Mouse (Mus musculus) lung, embryonic 14.5 days (tissue): Measurements from ENCODE around the gene Wdr27. TPM values are rescaled to one million over a fixed set of nuclear protein-coding genes. Genes with fewer than 3 reads are reported as not detected.

ENCODE experiments used
- ATAC-seq: fragments of 200-750 bp; cut with Nextera tagmentation; 2 replicates; pipeline ENCODE4 v1.8.0; 2017; ENCODE audit warnings: mild to moderate bottlenecking, moderate TSS enrichment, moderate library complexity; ENCODE audit not compliant: insufficient read depth
- DNase-seq: peaks from one replicate; pipeline ENCODE4 v3.0.0-alpha.2; 2015
- H3K27ac ChIP-seq: fragments of 300-500 bp; sonication (generic); 2 replicates; pipeline ENCODE4 v1.5.1; 2014; ENCODE audit warnings: low read depth, mild to moderate bottlenecking, moderate library complexity
- H3K27me3 ChIP-seq: fragments of 300-500 bp; sonication (generic); 2 replicates; pipeline ENCODE4 v1.6.1; 2014; ENCODE audit warnings: low read length, control low read depth; ENCODE audit not compliant: insufficient read depth
- H3K36me3 ChIP-seq: fragments of 300-500 bp; sonication (generic); 2 replicates; pipeline ENCODE4 v1.6.1; 2014; ENCODE audit warnings: control low read depth; ENCODE audit not compliant: insufficient read depth
- H3K4me1 ChIP-seq: fragments of 300-500 bp; sonication (generic); 2 replicates; pipeline ENCODE4 v1.6.1; 2014; ENCODE audit warnings: antibody characterized with exemption, control low read depth; ENCODE audit not compliant: insufficient read depth
- H3K4me2 ChIP-seq: fragments of 300-500 bp; sonication (generic); 2 replicates; pipeline ENCODE4 v1.6.1; 2014; ENCODE audit warnings: mild to moderate bottlenecking
- H3K4me3 ChIP-seq: fragments of 300-500 bp; sonication (generic); 2 replicates; pipeline ENCODE4 v1.5.1; 2014; ENCODE audit warnings: low read depth, low read length
- H3K9ac ChIP-seq: fragments of 300-500 bp; sonication (generic); 2 replicates; pipeline ENCODE4 v1.6.1; 2014
- H3K9me3 ChIP-seq: fragments of 300-500 bp; sonication (generic); 2 replicates; pipeline ENCODE4 v1.6.1; 2016; ENCODE audit warnings: low read depth, low read length, control low read depth
- CTCF ChIP-seq: IDR thresholded peaks from 2 replicates; pipeline ENCODE4 v1.5.1; 2016; ENCODE audit warnings: antibody characterized with exemption, low read depth
- WGBS: fragments of 180-500 bp; shearing (Covaris S2); extraction: QIAGEN DNeasy Blood & Tissue Kit; methylation state at CpG from one replicate; pipeline ENCODE4 v1.1.7; 2014; 5-methylcytosine and 5-hydroxymethylcytosine counted together
- polyA plus RNA-seq: library from polyadenylated mRNA; unstranded; fragments of >200 nt; fragmentation: Nextera tagmentation; extraction: Ambion mirVana; gene quantifications from 2 replicates; pipeline ENCODE4 v1.2.1, GENCODE M21; 2014

The Wdr27 gene
- polyA plus RNA-seq, 1 experiment from 2014 or later, result 4.7 TPM

DNA sequence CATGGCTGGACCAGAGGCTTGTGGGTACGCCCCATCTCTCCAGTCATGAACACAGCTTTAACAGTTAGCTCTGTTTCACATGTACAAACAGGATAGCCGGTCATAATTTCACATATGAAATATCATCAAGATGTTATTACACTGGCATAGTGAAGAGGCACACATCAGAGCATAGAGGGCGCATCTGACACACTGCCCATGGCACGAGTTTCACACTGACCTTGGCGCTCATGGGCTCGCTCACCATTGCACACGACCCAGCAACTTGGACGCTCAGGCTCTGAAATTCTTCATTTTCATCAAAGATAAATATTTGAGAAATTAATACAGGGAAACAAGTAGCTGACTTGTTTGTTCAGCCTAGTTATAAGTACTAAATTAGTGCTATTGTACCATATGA is 25.1 kb downstream of the Wdr27 start:
- H3K4me2 ChIP-seq, result no peak overlapping the region
- peaks cover 3% of the 10 kb centered on the region; the same call in 1 of the 2 replicates for H3K27me3 ChIP-seq
- H3K4me1 ChIP-seq, result no peaks in the 10 kb centered on the region
- WGBS, result 80% methylated on average over 8 of the region's 8 CpGs
- no peaks in the 10 kb centered on the region for H3K9me3 ChIP-seq
- H3K36me3 ChIP-seq, result no peaks in the 10 kb centered on the region
- TF ChIP-seq CTCF, result no peak
- no peak overlapping the region for H3K27ac ChIP-seq
- no peak for ATAC-seq
- H3K9ac ChIP-seq, result no peak overlapping the region
- no peak for DNase-seq
- no peak overlapping the region for H3K4me3 ChIP-seq

DNA sequence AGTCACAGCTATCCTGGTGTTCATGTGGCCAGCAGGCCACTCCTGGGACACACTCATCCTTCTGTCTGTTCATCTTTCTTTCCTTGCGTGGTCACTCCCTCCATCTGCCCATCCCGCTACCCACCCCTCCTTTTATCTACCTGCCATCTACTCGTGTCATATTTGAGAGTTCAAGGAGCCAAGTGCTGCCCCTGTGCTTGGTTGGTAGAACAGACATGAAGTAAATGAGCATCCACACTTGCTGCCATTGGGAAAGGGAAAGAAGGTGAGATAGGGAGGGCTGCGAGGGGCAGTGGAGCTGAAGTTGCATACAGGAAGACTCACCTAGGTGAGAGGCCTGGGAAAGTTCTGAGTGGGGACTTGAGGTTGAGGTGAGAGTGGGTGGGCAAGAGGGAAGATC is 28.6 kb downstream of the Wdr27 start:
- Histone ChIP-seq H3K4me2 (no peak overlapping the region), H3K9ac (no peak overlapping the region), H3K27me3 (peaks cover 3% of the 10 kb centered on the region; the same call in 1 of the 2 replicates), H3K27ac (no peak overlapping the region), H3K36me3 (no peaks in the 10 kb centered on the region), H3K4me1 (no peaks in the 10 kb centered on the region), H3K9me3 (no peaks in the 10 kb centered on the region), H3K4me3 (no peak overlapping the region)
- ATAC-seq (no peak), DNase-seq (no peak)
- 84% methylated on average over 4 of the region's 4 CpGs for WGBS
- no peak for TF ChIP-seq CTCF

DNA sequence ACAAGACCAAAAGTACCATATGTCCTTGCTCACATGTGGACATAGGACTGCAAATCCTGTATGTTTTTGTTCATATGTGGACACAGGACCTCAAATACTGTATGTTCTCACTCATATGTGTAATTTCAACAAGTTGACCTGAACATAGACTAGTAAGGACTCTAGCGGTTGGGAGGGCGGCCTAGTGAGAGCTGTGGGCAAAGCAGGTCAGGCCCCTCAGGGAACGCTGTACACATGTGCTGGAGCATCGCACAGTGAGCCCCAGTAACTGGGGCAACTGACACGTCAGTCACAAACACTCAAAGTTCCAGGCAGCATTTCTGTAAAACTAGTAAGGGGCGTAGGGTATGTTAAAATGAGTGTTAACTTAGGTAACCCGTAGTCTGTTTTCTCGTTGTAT is 30.0 kb downstream of the Wdr27 start:
- Histone ChIP-seq H3K9ac (no peak overlapping the region), H3K27me3 (no peaks in the 10 kb centered on the region), H3K4me3 (no peak overlapping the region), H3K36me3 (no peaks in the 10 kb centered on the region), H3K9me3 (no peaks in the 10 kb centered on the region), H3K27ac (no peak overlapping the region), H3K4me2 (no peak overlapping the region), H3K4me1 (no peaks in the 10 kb centered on the region)
- ATAC-seq, result no peak
- 85% methylated on average over 8 of the region's 8 CpGs for WGBS
- TF ChIP-seq CTCF, result no peak
- no peak for DNase-seq

DNA sequence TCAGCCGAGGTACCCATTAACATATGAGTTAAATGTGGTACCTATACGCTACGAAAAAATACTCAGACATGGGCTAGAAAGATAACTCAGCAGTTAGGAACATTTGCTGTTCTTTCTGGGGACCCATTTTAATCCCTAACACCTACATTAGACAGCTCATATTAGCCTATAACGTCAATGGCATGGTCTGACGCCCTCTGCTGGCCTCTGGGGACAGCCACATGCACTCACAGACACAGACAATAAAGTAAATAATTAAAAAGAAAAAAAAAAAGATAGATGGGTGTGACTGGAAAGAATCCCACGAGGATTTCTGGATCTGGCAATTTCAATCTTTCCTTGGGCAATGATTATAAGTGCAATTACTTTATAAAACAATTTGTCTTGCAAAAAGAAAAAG is 30.5 kb downstream of the Wdr27 start:
- Histone ChIP-seq H3K9me3 (no peaks in the 10 kb centered on the region), H3K36me3 (no peaks in the 10 kb centered on the region), H3K27me3 (no peaks in the 10 kb centered on the region), H3K4me1 (no peaks in the 10 kb centered on the region), H3K4me2 (no peak overlapping the region), H3K9ac (no peak overlapping the region), H3K4me3 (no peak overlapping the region), H3K27ac (no peak overlapping the region)
- peak; percentile 42 for TF ChIP-seq CTCF
- WGBS, result 51% methylated on average over 6 of the region's 6 CpGs
- DNase-seq (no peak), ATAC-seq (no peak)

DNA sequence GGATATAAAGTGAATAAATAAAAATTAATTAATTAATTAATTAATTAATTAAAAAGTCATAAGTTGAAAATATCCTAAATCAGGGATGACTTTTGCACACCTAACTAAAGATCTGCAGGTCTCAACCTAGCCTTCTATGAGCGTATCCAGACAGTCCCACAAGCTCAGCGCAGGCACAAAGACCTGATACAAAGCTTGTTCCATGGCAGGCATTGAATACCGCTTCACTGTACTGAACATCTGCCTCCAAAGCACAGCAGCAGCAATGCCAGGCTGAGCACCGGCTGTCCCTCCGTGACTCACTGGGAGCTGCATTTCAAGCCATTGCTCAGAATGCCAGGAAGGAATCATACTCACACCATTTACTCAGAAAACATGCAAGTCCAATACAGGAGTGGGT is 32.2 kb downstream of the Wdr27 start:
- Histone ChIP-seq H3K4me3 (no peak overlapping the region), H3K4me2 (no peak overlapping the region), H3K36me3 (no peaks in the 10 kb centered on the region), H3K27ac (no peak overlapping the region), H3K9ac (no peak overlapping the region), H3K4me1 (no peaks in the 10 kb centered on the region), H3K27me3 (no peaks in the 10 kb centered on the region), H3K9me3 (no peaks in the 10 kb centered on the region)
- 91% methylated on average over 5 of the region's 5 CpGs for WGBS
- TF ChIP-seq CTCF, result no peak
- ATAC-seq (no peak), DNase-seq (no peak)

DNA sequence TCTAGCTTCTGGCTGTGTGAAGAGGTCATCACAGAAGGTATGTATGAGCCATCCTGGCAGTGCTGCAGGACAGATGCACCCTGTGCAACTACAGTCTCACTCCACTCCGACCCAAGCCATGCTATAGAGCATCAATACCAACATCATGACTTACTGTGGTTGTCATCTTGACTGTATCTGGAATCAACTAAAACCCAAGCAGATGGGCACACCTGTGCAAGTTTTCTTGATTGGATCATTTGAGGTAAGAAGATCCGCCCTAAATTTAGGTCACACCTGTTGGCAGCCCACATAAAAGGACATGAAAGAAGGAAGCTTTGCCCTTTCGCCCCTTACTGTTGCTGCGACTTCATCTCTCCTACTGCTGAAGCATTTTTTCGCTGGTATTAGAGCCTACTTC is 33.6 kb downstream of the Wdr27 start:
- WGBS, result 81% methylated on average over 5 of the region's 5 CpGs

DNA sequence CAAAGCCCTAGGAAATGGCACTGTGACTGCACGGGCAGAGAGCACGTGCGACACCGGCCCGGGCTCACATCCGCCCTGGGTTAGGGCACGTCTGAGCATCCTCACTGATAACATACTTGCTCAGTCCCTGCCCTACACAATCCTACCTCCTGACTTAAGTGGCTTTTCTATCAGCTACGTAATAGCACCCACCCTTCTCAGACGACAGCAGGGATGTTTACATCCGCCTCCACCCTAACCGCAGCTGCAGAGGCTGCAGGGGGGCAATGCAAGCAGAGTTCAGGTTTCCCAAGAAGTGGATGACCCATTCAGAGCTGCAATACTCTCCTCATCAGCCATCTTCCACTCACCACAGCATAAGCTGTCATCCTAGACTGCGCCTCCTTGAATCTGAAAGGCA is 35.8 kb downstream of the Wdr27 start:
- WGBS, result 51% methylated on average over 12 of the region's 12 CpGs
- ATAC-seq, result no peak; the same call in 1 of the 2 replicates
- Histone ChIP-seq H3K27me3 (no peaks in the 10 kb centered on the region), H3K9me3 (no peaks in the 10 kb centered on the region), H3K4me3 (no peak overlapping the region), H3K36me3 (no peaks in the 10 kb centered on the region), H3K9ac (no peak overlapping the region), H3K4me2 (no peak overlapping the region), H3K4me1 (no peaks in the 10 kb centered on the region), H3K27ac (no peak overlapping the region)
- DNase-seq, result no peak
- TF ChIP-seq CTCF, result no peak

More for the DNA sequence above, 33.6 kb downstream of the Wdr27 start:
- H3K4me1 ChIP-seq, result no peaks in the 10 kb centered on the region
- no peak overlapping the region for H3K4me3 ChIP-seq
- no peak overlapping the region for H3K27ac ChIP-seq
- no peaks in the 10 kb centered on the region for H3K9me3 ChIP-seq
- ATAC-seq (no peak), DNase-seq (no peak)
- TF ChIP-seq CTCF, result no peak
- H3K27me3 ChIP-seq, result no peaks in the 10 kb centered on the region
- no peaks in the 10 kb centered on the region for H3K36me3 ChIP-seq
- H3K9ac ChIP-seq, result no peak overlapping the region
- no peak overlapping the region for H3K4me2 ChIP-seq

DNA sequence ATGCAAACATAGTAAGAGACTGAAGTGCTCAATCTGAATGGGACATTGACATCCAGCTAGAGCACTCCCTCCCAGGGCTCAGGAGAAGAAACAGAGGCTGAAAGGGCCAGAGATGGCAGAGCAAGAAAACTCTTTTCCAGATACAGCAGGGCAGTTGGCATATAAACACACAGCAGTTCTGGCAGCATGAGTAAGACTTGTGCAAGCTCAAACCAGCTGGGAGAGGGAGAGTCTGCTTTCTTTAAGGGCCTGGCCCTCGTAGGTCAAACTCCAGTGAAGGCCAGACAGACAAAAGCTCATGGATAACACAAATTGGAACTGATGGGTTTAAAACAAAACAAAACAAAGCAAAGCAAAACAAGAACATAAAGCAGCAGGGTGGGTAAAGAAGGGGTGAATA is 36.3 kb downstream of the Wdr27 start:
- H3K36me3 ChIP-seq, result no peaks in the 10 kb centered on the region
- no peak overlapping the region for H3K4me2 ChIP-seq
- TF ChIP-seq CTCF, result no peak
- H3K27me3 ChIP-seq, result no peaks in the 10 kb centered on the region
- no peak overlapping the region for H3K4me3 ChIP-seq
- WGBS, result 33% methylated on average over 1 of the region's 1 CpGs
- no peak overlapping the region for H3K9ac ChIP-seq
- no peaks in the 10 kb centered on the region for H3K9me3 ChIP-seq
- DNase-seq (no peak), ATAC-seq (no peak)
- no peaks in the 10 kb centered on the region for H3K4me1 ChIP-seq
- H3K27ac ChIP-seq, result no peak overlapping the region
